8 mouse cellular contexts compared by ENCODE assay signal in genomic region chr3:35404492-35405390, GRCm38 (mm10).
DNase-seq lines count a peak whose midpoint lies in the region; ATAC-seq and TF ChIP-seq lines count a peak whose summit lies in the region.

No protein-coding gene starts in this region.

- intact Hi-C loops in gastrocnemius, postnatal 36 days (cut with DNase I), result no loop called here

- 15% methylated on average over 10 of the region's 10 CpGs for WGBS in heart, postnatal 0 days
- WGBS in midbrain, postnatal 0 days, result 10% methylated on average over 10 of the region's 10 CpGs
- WGBS in liver, embryonic 11.5 days, result 31% methylated on average over 10 of the region's 10 CpGs

- no peaks in the 10 kb centered on the region for H3K27me3 ChIP-seq in heart, postnatal 0 days (ENCODE audit: control insufficient read depth, insufficient read depth, low read length)
- H3K27me3 ChIP-seq in midbrain, postnatal 0 days (ENCODE audit: insufficient read depth, low read length), result no peaks in the 10 kb centered on the region
- H3K27me3 ChIP-seq in liver, embryonic 11.5 days (replicated peaks; ENCODE audit: control insufficient read depth, insufficient read depth, low read length), result no peaks in the 10 kb centered on the region

- no peak for ATAC-seq in heart, postnatal 0 days (ENCODE audit: insufficient read depth, low read depth)
- no peak for ATAC-seq in midbrain, postnatal 0 days (ENCODE audit: low FRiP score)
- no peak for ATAC-seq in liver, embryonic 11.5 days (replicated peaks; ENCODE audit: low FRiP score)

- TF ChIP-seq CTCF in layer of hippocampus, adult 2 months (conservative IDR thresholded peaks at IDR 0.05), result no peak
- no peak for TF ChIP-seq CTCF in cortical plate, adult 2 months (IDR thresholded peaks at IDR 0.05; ENCODE audit: extremely low read depth, insufficient read depth, low read length)
- no peak for TF ChIP-seq CTCF in heart, postnatal 0 days (IDR thresholded peaks at IDR 0.05; ENCODE audit: low read depth)
- TF ChIP-seq CTCF in midbrain, postnatal 0 days (IDR thresholded peaks at IDR 0.05), result no peak

- TF ChIP-seq EP300 in heart, postnatal 0 days (IDR thresholded peaks at IDR 0.05; ENCODE audit: low read depth), result no peak

- H3K9ac ChIP-seq in heart, postnatal 0 days (replicated peaks; ENCODE audit: low read depth, low read length), result no peak overlapping the region
- H3K9ac ChIP-seq in midbrain, postnatal 0 days (replicated peaks; ENCODE audit: low read length, poor library complexity, severe bottlenecking), result no peak overlapping the region
- H3K9ac ChIP-seq in liver, embryonic 11.5 days (ENCODE audit: low read depth, low read length), result no peak overlapping the region

- peak overlapping the region; percentile 20 for H3K4me3 ChIP-seq in layer of hippocampus, adult 2 months
- H3K4me3 ChIP-seq in cortical plate, adult 2 months (ENCODE audit: insufficient read depth, low read length), result no peak overlapping the region
- peak overlapping the region; percentile 21 for H3K4me3 ChIP-seq in heart, postnatal 0 days (ENCODE audit: low read depth, low read length)
- no peak overlapping the region for H3K4me3 ChIP-seq in midbrain, postnatal 0 days (ENCODE audit: low read depth, low read length)
- H3K4me3 ChIP-seq in liver, embryonic 11.5 days (ENCODE audit: low read depth, low read length), result no peak overlapping the region

- peak overlapping the region; percentile 26 for H3K4me2 ChIP-seq in heart, postnatal 0 days (ENCODE audit: low read depth, low read length)
- no peak overlapping the region for H3K4me2 ChIP-seq in midbrain, postnatal 0 days (ENCODE audit: low read depth, low read length, poor library complexity, severe bottlenecking)
- H3K4me2 ChIP-seq in liver, embryonic 11.5 days, result no peak overlapping the region

- no peaks in the 10 kb centered on the region for H3K36me3 ChIP-seq in heart, postnatal 0 days (replicated peaks; ENCODE audit: control insufficient read depth, insufficient read depth, low read length)
- no peaks in the 10 kb centered on the region for H3K36me3 ChIP-seq in midbrain, postnatal 0 days (ENCODE audit: insufficient read depth, low read length)
- no peaks in the 10 kb centered on the region for H3K36me3 ChIP-seq in liver, embryonic 11.5 days (ENCODE audit: control insufficient read depth, insufficient read depth, low read length)

- H3K4me1 ChIP-seq in cortical plate, adult 2 months (ENCODE audit: control insufficient read depth, insufficient read depth, low read length), result no peaks in the 10 kb centered on the region
- no peaks in the 10 kb centered on the region for H3K4me1 ChIP-seq in heart, postnatal 0 days (ENCODE audit: control insufficient read depth, insufficient read depth)
- H3K4me1 ChIP-seq in midbrain, postnatal 0 days (ENCODE audit: insufficient read depth, low read length), result no peaks in the 10 kb centered on the region
- no peaks in the 10 kb centered on the region for H3K4me1 ChIP-seq in liver, embryonic 11.5 days (replicated peaks; ENCODE audit: control insufficient read depth, insufficient read depth, low read length)

- H3K9me3 ChIP-seq in heart, postnatal 0 days (replicated peaks; ENCODE audit: control insufficient read depth, low read length), result no peaks in the 10 kb centered on the region
- no peaks in the 10 kb centered on the region for H3K9me3 ChIP-seq in midbrain, postnatal 0 days (ENCODE audit: low read length)
- no peaks in the 10 kb centered on the region for H3K9me3 ChIP-seq in liver, embryonic 11.5 days (ENCODE audit: control insufficient read depth, low read length)

- no peak for TF ChIP-seq POLR2A in cortical plate, adult 2 months (IDR thresholded peaks at IDR 0.05; ENCODE audit: extremely low read depth, insufficient read depth, low read length)

- peak overlapping the region; percentile 81 for H3K27ac ChIP-seq in layer of hippocampus, adult 2 months
- peak overlapping the region; percentile 20 for H3K27ac ChIP-seq in cortical plate, adult 2 months (ENCODE audit: insufficient read depth, low read length)
- no peak overlapping the region for H3K27ac ChIP-seq in heart, postnatal 0 days (ENCODE audit: low read depth)
- peak overlapping the region; percentile 38 for H3K27ac ChIP-seq in midbrain, postnatal 0 days (ENCODE audit: low read depth, low read length)
- H3K27ac ChIP-seq in liver, embryonic 11.5 days (ENCODE audit: low read depth, low read length), result no peak overlapping the region

- DNase-seq in layer of hippocampus, adult 2 months (ENCODE audit: low spot score in 2 of 2), result peak in 1 of 2 experiments; percentile 9
- DNase-seq in layer of hippocampus, adult 9-11 months, result no peak
- DNase-seq in heart, postnatal 0 days (ENCODE audit: low spot score), result no peak
- DNase-seq in midbrain, postnatal 0 days (ENCODE audit: low spot score), result peak; percentile 71
- DNase-seq in thymus, postnatal 10 days (ENCODE audit: low spot score in 2 of 2), result no peak
- no peak for DNase-seq in liver, embryonic 11.5 days (ENCODE audit: low spot score)
- DNase-seq in gastrocnemius, postnatal 36 days, result no peak

Comparison
In these comparisons a context has a peak if more than half of its experiments do, and no peak if none do; other contexts are left out.
1. H3K27ac ChIP-seq: peak in layer of hippocampus, adult 2 months (single experiment), cortical plate, adult 2 months (single experiment) and midbrain, postnatal 0 days (single experiment); none in heart, postnatal 0 days (single experiment) and liver, embryonic 11.5 days (single experiment).
2. H3K4me3 ChIP-seq: peak in layer of hippocampus, adult 2 months (single experiment) and heart, postnatal 0 days (single experiment); none in cortical plate, adult 2 months (single experiment), midbrain, postnatal 0 days (single experiment) and liver, embryonic 11.5 days (single experiment).